Mouse (Mus musculus) forebrain, embryonic 10.5 days (tissue): ENCODE results near the gene Zfp617. TPM values are rescaled to one million over a fixed set of nuclear protein-coding genes. Genes with fewer than 3 reads are reported as not detected.

Experiments
- DNase-seq: peaks from one replicate; pipeline ENCODE4 v3.0.0-alpha.2; 2017; ENCODE audit warnings: low spot score; ENCODE audit errors: extremely low spot score
- H3K27ac ChIP-seq: fragments of 300-500 bp; sonication (generic); 2 replicates; pipeline ENCODE4 v1.5.1; 2016; ENCODE audit warnings: mild to moderate bottlenecking
- H3K27me3 ChIP-seq: fragments of 300-500 bp; sonication (generic); 2 replicates; pipeline ENCODE4 v1.6.1; 2016; ENCODE audit warnings: mild to moderate bottlenecking; ENCODE audit not compliant: poor library complexity, severe bottlenecking
- H3K36me3 ChIP-seq: fragments of 300-500 bp; sonication (generic); replicated peaks from 2 replicates; pipeline ENCODE4 v1.6.1; 2016; ENCODE audit warnings: mild to moderate bottlenecking, moderate library complexity
- H3K4me1 ChIP-seq: fragments of 300-500 bp; sonication (generic); 2 replicates; pipeline ENCODE4 v1.6.1; 2016
- H3K4me3 ChIP-seq: fragments of 300-500 bp; sonication (generic); 2 replicates; pipeline ENCODE4 v1.5.1; 2016; ENCODE audit warnings: mild to moderate bottlenecking, moderate library complexity
- H3K9me3 ChIP-seq: fragments of 300-500 bp; sonication (generic); 2 replicates; pipeline ENCODE4 v1.6.1; 2016; ENCODE audit warnings: mild to moderate bottlenecking, moderate library complexity
- WGBS: fragments of 180-500 bp; shearing (Covaris S2); methylation state at CpG from one replicate; pipeline ENCODE4 v1.1.7; 2016; 5-methylcytosine and 5-hydroxymethylcytosine counted together
- polyA plus RNA-seq: library from polyadenylated mRNA; unstranded; fragments of >200 nt; fragmentation: Nextera tagmentation; extraction: Ambion mirVana; gene quantifications from 2 replicates; pipeline ENCODE4 v1.2.1, GENCODE M21; 2016

Zfp617 gene
- polyA plus RNA-seq, 1 experiment from 2014 or later = 36.9 TPM

DNA sequence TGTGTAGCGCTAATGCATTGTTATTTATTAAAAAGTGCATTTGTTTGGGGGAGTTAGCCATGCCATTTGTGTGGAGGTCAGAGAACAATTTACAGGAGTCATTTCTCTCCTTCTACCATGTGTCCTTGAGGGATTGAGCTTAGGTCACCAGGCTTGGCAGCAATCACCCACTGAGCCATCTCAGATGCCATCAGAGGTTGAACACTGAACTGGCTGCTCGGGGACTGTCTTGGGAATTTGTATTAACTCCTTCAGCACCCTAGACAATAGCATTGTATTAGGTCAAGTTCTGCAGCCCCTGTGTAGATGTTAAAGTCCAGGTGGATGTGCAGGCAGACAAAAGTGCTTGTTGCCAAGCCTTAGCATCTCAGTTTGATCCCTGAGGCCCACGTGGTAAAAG, 55.6 kb downstream of the Zfp617 start:
- DNase-seq = no peak
- Histone ChIP-seq H3K4me1 (no peaks in the 10 kb centered on the region), H3K27me3 (no peaks in the 10 kb centered on the region), H3K4me3 (no peak overlapping the region), H3K36me3 (peaks cover 93% of the 10 kb centered on the region), H3K27ac (no peak overlapping the region), H3K9me3 (peaks cover 31% of the 10 kb centered on the region)
- 95% methylated on average over 3 of the region's 3 CpGs for WGBS

DNA sequence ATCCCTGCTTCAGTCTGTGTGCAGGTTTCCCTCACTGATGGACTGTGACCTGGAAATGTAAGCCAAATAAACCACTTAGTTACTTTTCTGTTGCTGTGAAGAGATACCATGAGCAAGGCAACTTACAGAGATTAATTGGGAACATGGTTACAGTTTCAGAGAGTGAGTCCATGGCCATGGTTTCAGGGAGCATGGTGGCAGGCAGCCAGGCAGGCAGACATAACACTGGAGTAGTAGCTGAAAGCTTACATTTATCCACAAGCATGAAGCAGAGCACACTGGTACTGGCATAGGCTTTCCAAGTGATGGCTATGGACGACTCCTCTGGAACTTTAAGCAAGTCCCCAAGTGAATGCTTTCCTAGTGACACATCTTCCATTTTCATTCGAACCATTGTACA, 56.7 kb downstream of the Zfp617 start:
- H3K27me3 ChIP-seq = no peaks in the 10 kb centered on the region
- peaks cover 31% of the 10 kb centered on the region for H3K9me3 ChIP-seq
- no peak overlapping the region for H3K27ac ChIP-seq
- 91% methylated on average over 2 of the region's 2 CpGs for WGBS
- peaks cover 96% of the 10 kb centered on the region for H3K36me3 ChIP-seq
- H3K4me1 ChIP-seq = no peaks in the 10 kb centered on the region
- DNase-seq = no peak
- no peak overlapping the region for H3K4me3 ChIP-seq

DNA sequence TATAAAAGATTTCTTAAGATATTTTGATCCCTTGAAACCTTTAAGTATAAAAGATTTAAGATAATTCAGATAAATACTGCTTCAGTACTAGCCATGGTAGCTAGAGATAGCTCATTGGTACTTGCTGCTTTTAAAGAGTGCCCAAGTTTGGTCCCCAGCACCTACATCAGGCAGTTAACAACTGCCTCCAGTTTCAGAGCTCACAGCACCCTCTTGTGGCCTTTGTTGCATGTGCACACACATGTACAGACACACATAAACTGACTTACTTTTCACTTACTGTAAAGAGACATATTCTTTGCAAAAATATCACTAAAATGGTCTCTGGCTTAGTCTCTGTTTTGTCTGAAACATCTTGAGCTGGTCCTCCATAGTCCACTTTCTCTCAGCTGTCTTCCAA, 58.0 kb downstream of the Zfp617 start:
- H3K36me3 ChIP-seq = peaks cover 96% of the 10 kb centered on the region
- no peak overlapping the region for H3K4me3 ChIP-seq
- no peak for DNase-seq
- H3K27ac ChIP-seq = no peak overlapping the region
- H3K27me3 ChIP-seq = no peaks in the 10 kb centered on the region
- H3K4me1 ChIP-seq = no peaks in the 10 kb centered on the region
- peaks cover 31% of the 10 kb centered on the region for H3K9me3 ChIP-seq

DNA sequence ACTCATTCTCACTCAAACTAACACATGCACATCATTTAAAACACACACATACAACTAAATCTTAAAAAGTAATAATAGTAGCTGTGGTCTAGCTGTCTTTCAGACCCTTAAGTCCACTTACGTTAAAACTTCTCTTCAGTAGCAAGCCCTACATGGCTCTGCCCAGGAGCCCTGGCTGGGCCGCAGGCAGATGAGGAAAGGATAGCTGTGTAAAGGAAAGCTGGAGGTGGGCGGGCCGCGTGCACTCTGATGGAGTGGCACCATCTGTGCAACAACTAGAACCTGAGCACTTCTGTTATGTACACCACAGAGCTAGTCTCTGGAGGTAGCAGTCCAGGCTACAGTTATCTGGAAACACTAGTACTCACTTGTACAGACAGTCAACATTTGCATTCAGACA, 58.8 kb downstream of the Zfp617 start:
- Histone ChIP-seq H3K4me1 (no peaks in the 10 kb centered on the region), H3K4me3 (no peak overlapping the region), H3K9me3 (peaks cover 31% of the 10 kb centered on the region), H3K27me3 (no peaks in the 10 kb centered on the region), H3K36me3 (peaks cover 94% of the 10 kb centered on the region), H3K27ac (no peak overlapping the region)
- WGBS = over 99% methylated on average over 5 of the region's 5 CpGs
- no peak for DNase-seq

DNA sequence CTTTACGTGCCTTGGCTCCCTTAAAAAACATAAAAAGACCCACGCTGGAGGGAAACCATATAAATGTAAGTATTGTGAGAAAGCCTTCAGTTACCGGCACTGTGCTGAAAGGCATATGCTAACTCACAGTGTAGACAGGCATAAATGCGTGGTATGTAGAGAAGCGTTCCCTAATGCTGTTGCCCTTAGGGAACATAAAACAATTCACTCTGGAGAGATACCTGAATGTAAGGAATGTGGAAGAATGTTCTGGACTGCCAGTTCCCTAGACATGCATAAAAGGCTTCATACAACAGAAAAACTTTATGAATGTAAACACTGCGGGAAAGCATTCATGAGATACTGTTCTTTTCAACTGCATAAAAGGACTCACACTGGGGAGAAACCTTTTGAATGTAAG, 59.7 kb downstream of the Zfp617 start:
- H3K36me3 ChIP-seq = peaks cover 89% of the 10 kb centered on the region
- DNase-seq = no peak
- H3K9me3 ChIP-seq = peaks cover 31% of the 10 kb centered on the region
- no peak overlapping the region for H3K27ac ChIP-seq
- WGBS = 96% methylated on average over 6 of the region's 6 CpGs
- no peaks in the 10 kb centered on the region for H3K27me3 ChIP-seq
- no peaks in the 10 kb centered on the region for H3K4me1 ChIP-seq
- no peak overlapping the region for H3K4me3 ChIP-seq

DNA sequence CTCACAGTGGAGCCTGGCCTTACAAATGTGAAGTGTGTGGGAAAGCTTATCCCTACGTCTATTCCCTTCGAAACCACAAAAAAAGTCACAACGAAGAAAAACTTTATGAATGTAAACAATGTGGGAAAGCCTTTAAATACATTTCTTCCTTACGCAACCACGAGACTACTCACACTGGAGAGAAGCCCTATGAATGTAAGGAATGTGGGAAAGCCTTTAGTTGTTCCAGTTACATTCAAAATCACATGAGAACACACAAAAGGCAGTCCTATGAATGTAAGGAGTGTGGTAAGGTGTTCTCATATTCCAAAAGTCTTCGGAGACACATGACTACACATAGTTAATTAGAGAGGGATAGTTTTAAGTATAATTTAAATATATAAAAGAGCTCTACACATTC, 60.2 kb downstream of the Zfp617 start:
- Histone ChIP-seq H3K27me3 (no peaks in the 10 kb centered on the region), H3K4me1 (no peaks in the 10 kb centered on the region), H3K27ac (no peak overlapping the region), H3K36me3 (peaks cover 86% of the 10 kb centered on the region), H3K9me3 (peaks cover 31% of the 10 kb centered on the region), H3K4me3 (no peak overlapping the region)
- WGBS = 95% methylated on average over 6 of the region's 6 CpGs
- no peak for DNase-seq

DNA sequence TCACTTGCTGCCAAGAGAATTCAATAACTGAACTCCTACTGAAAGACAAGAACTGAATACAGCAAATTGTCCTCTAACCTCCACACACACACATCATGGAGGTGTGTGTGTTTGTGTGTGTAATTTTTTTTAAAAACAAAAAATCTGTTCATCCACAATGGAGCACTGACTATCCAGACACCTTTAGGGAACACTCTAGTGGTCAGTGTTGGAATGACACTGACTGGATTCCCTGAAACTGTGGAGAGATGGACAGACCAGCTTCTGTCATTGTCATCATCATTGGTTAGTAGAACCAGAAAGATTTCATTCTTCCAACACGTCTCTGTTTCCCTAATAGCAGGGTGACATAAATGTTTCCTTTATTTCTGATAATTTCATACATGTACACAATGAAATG, 63.5 kb downstream of the Zfp617 start:
- H3K27me3 ChIP-seq = no peaks in the 10 kb centered on the region
- peaks cover 5% of the 10 kb centered on the region for H3K9me3 ChIP-seq
- H3K4me1 ChIP-seq = no peaks in the 10 kb centered on the region
- no peak for DNase-seq
- no peak overlapping the region for H3K4me3 ChIP-seq
- no peak overlapping the region for H3K27ac ChIP-seq
- WGBS = 71% methylated on average over 1 of the region's 1 CpGs
- peaks cover 53% of the 10 kb centered on the region for H3K36me3 ChIP-seq

DNA sequence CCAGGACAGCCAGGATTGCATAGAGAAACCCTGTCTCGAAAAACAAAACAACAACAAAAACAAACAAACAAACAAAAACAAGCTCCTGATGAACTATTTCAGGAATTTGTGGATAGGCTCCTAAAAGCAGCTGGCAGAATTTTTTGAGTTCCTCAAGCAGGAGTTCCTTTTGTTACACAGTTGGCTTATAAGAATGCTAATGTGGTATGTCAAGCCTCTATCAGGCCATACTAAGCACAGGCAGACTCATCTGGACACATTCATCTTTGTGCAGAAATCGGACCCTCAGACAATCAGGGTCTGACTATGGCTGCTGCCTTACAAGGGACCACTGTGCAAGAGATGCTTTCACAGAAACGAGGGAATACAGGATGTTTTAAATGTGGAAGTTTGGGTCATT, 65.8 kb downstream of the Zfp617 start:
- Histone ChIP-seq H3K9me3 (no peaks in the 10 kb centered on the region), H3K4me1 (no peaks in the 10 kb centered on the region), H3K36me3 (peaks cover 30% of the 10 kb centered on the region), H3K27ac (no peak overlapping the region), H3K4me3 (no peak overlapping the region), H3K27me3 (no peaks in the 10 kb centered on the region)
- WGBS = 82% methylated on average over 3 of the region's 3 CpGs
- no peak for DNase-seq

DNA sequence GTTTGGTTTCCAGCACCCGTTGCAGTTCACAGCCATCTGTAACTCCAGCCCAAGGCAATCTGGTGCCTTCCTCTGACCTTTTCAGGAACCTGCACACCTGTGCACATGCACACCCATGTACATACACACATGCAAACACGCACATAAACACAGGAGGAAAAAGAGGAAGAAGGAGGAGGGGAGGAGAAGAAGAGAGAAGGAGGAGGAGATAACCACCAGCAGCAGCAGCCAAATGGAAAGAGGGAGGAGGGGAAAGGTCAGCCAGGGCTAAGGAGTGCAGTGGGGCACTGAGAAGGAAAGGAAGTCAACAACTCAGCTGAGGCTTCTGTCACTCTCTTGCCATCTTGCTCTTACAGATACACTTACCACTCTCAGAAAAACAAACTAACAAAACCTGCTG, 72.6 kb downstream of the Zfp617 start:
- WGBS = 80% methylated on average over 2 of the region's 2 CpGs
- no peak for DNase-seq
- H3K4me3 ChIP-seq = no peak overlapping the region
- no peaks in the 10 kb centered on the region for H3K36me3 ChIP-seq
- no peaks in the 10 kb centered on the region for H3K27me3 ChIP-seq
- H3K4me1 ChIP-seq = no peaks in the 10 kb centered on the region
- no peak overlapping the region for H3K27ac ChIP-seq
- H3K9me3 ChIP-seq = no peaks in the 10 kb centered on the region

DNA sequence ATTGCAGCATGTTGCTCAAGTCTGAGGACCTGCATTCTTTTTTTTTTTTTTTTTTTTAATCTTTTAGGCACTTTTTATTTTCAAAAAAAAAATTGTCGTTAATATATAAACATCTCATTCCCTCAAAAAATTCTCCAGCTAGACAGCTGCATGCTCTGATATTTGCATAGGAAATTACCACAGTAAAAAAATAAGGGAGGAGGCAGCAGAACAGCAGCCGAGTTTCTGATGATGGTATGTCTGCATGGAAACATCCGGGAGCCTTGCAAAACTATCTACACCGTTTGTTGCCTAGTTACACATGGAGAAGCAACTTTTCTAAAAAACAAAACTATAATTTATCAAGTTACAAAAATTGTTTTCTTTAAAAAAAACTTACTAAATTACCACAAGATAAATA, 73.0 kb downstream of the Zfp617 start:
- Histone ChIP-seq H3K27ac (no peak overlapping the region), H3K27me3 (no peaks in the 10 kb centered on the region), H3K4me1 (no peaks in the 10 kb centered on the region), H3K36me3 (no peaks in the 10 kb centered on the region), H3K4me3 (no peak overlapping the region), H3K9me3 (no peaks in the 10 kb centered on the region)
- 91% methylated on average over 4 of the region's 4 CpGs for WGBS
- DNase-seq = no peak

Other genes with a start within 250 kb of the Zfp617 start
- 2.9 and 3.3 TPM in 2 replicates for gene Unc13a, start 236.9 kb upstream of the Zfp617 start, polyA plus RNA-seq
- 2.5 and 3.0 TPM in 2 replicates for gene Jak3, start 232.3 kb upstream of the Zfp617 start, polyA plus RNA-seq
- gene Insl3, start 219.4 kb upstream of the Zfp617 start, polyA plus RNA-seq = 0.26 TPM in 1 of 2 replicates, not detected in the other
- 0.41 and 0.69 TPM in 2 replicates for gene B3gnt3, start 206.8 kb upstream of the Zfp617 start, polyA plus RNA-seq
- gene Fcho1, start 182.9 kb upstream of the Zfp617 start, polyA plus RNA-seq = 12.6 and 13.2 TPM in 2 replicates
- 4.0 and 4.2 TPM in 2 replicates for gene Zfp709, start 26.6 kb upstream of the Zfp617 start, polyA plus RNA-seq
- gene Zfp882, start within 50 bp of the Zfp617 start, polyA plus RNA-seq = 7.7 and 8.4 TPM in 2 replicates
- 27.8 and 28.8 TPM in 2 replicates for gene Zfp961, start 42.4 kb downstream of the Zfp617 start, polyA plus RNA-seq
- gene Cyp4f18, start 101.0 kb downstream of the Zfp617 start, polyA plus RNA-seq = 0.32 and 0.45 TPM in 2 replicates
- gene Olfr372, start 132.6 kb downstream of the Zfp617 start, polyA plus RNA-seq = not detected in 2 replicates
- gene Olfr373, start 174.5 kb downstream of the Zfp617 start, polyA plus RNA-seq = 0.06 TPM in 1 of 2 replicates, not detected in the other
- not detected in 2 replicates for gene Olfr374, start 198.4 kb downstream of the Zfp617 start, polyA plus RNA-seq
- gene Tpm4, start 226.3 kb downstream of the Zfp617 start, polyA plus RNA-seq = 634 and 649 TPM in 2 replicates